Mouse (Mus musculus) liver, adult 2 months (tissue): ENCODE results near the gene Pxmp2. TPM values are rescaled to one million over a fixed set of nuclear protein-coding genes. Genes with fewer than 3 reads are reported as not detected.

ENCODE experiments used
- DNase-seq: peaks from one replicate; pipeline ENCODE4 v3.0.0-alpha.2; 2011; ENCODE audit warnings: low read depth, low spot score; ENCODE audit errors: extremely low read depth
- H3K27ac ChIP-seq: fragments of 200-500 bp; replicated peaks from 2 replicates; pipeline ENCODE4 v1.5.1; 2012; ENCODE audit warnings: low read depth, mild to moderate bottlenecking, control low read depth, inconsistent platforms, low read length; ENCODE audit not compliant: insufficient read depth
- H3K27me3 ChIP-seq: fragments of 200-500 bp; 2 replicates; pipeline ENCODE4 v1.6.1; 2012; ENCODE audit warnings: mild to moderate bottlenecking, moderate library complexity, low read length, inconsistent platforms; ENCODE audit not compliant: control insufficient read depth, insufficient read depth
- H3K36me3 ChIP-seq: fragments of 200-500 bp; 2 replicates; pipeline ENCODE4 v1.6.1; 2012; ENCODE audit warnings: low read length, inconsistent platforms; ENCODE audit not compliant: control insufficient read depth, insufficient read depth
- H3K4me1 ChIP-seq: fragments of 200-500 bp; 2 replicates; pipeline ENCODE4 v1.6.1; 2011; ENCODE audit warnings: low read length; ENCODE audit not compliant: control insufficient read depth, insufficient read depth
- H3K4me3 ChIP-seq: fragments of 200-500 bp; 2 replicates; pipeline ENCODE4 v1.5.1; 2011; ENCODE audit warnings: low read depth, mild to moderate bottlenecking, control low read depth, low read length, moderate library complexity; ENCODE audit not compliant: insufficient read depth
- H3K79me2 ChIP-seq: fragments of 200-500 bp; 2 replicates; pipeline ENCODE4 v1.6.1; 2012; ENCODE audit warnings: inconsistent platforms, mild to moderate bottlenecking, low read length, moderate library complexity; ENCODE audit not compliant: control insufficient read depth, insufficient read depth
- H3K9ac ChIP-seq: fragments of 200-500 bp; 2 replicates; pipeline ENCODE4 v1.6.1; 2012; ENCODE audit warnings: low read depth, mild to moderate bottlenecking, control low read depth, inconsistent platforms, low read length
- CTCF ChIP-seq: fragments of 200-500 bp; IDR thresholded peaks from 2 replicates; pipeline ENCODE4 v1.5.1; 2011; ENCODE audit warnings: low read depth, low read length, control low read depth
- POLR2A ChIP-seq: fragments of 200-500 bp; IDR thresholded peaks from 2 replicates; pipeline ENCODE4 v1.6.1; 2011; ENCODE audit warnings: low read length, control low read depth; ENCODE audit not compliant: insufficient read depth; ENCODE audit errors: extremely low read depth
- WGBS: fragments of 180-500 bp; shearing (Covaris S2); methylation state at CpG from one replicate; pipeline ENCODE4 v1.1.7; 2018; 5-methylcytosine and 5-hydroxymethylcytosine counted together
- polyA plus RNA-seq: library from polyadenylated mRNA; depleted of rRNA; stranded (reverse); fragments of >200 nt; gene quantifications from 2 replicates; pipeline ENCODE4 v1.2.3, GENCODE M21; 2012; rRNA removed
- total RNA-seq: library from RNA; depleted of rRNA; stranded (reverse); fragments of >200 nt; gene quantifications from 2 replicates; pipeline ENCODE4 v1.2.3, GENCODE M21; 2014; rRNA removed

The Pxmp2 gene
- total RNA-seq (238 and 259 TPM in 2 replicates), polyA plus RNA-seq (163 and 206 TPM in 2 replicates)

GRCm38 (mm10) chr5:110285770-110286445 is at the start of gene Pxmp2, which contains the start of gene Pole:
Gene Pxmp2 (minus strand): TSS chr5:110286186.
Gene Pole (plus strand): TSS chr5:110286306.
- H3K4me3 ChIP-seq = peak within 1 kb of the TSS; percentile 92
- H3K9ac ChIP-seq = peak within 1 kb of the TSS; percentile 94
- peak; percentile 74 for DNase-seq
- TF ChIP-seq CTCF (no peak), POLR2A (peak; percentile 74)
- peak within 1 kb of the TSS; percentile 99 for H3K27ac ChIP-seq
- 0 out of 2 replicates have a peak, but pooled peaks cover 4% of the 10 kb centered on the region for H3K4me1 ChIP-seq
- H3K36me3 ChIP-seq = peaks cover 17% of the 10 kb centered on the region
- WGBS = under 1% methylated on average over 59 of the region's 64 CpGs
- H3K79me2 ChIP-seq = no peaks in the 10 kb centered on the region; the same call in 1 of the 2 replicates
- no peaks in the 10 kb centered on the region for H3K27me3 ChIP-seq

- no peak for DNase-seq
- TF ChIP-seq CTCF (no peak), POLR2A (no peak)
- 69% methylated on average over 3 of the region's 3 CpGs for WGBS
- Histone ChIP-seq H3K79me2 (no peaks in the 10 kb centered on the region), H3K4me3 (no peak overlapping the region), H3K36me3 (no peaks in the 10 kb centered on the region), H3K4me1 (no peaks in the 10 kb centered on the region), H3K9ac (no peak overlapping the region), H3K27ac (no peak overlapping the region), H3K27me3 (no peaks in the 10 kb centered on the region)
Observed at GRCm38 (mm10) chr5:110330508-110330907, 44.5 kb upstream of the Pxmp2 start.

- Histone ChIP-seq H3K4me3 (no peak overlapping the region), H3K27me3 (no peaks in the 10 kb centered on the region), H3K9ac (no peak overlapping the region), H3K4me1 (no peaks in the 10 kb centered on the region), H3K27ac (no peak overlapping the region), H3K79me2 (no peaks in the 10 kb centered on the region), H3K36me3 (no peaks in the 10 kb centered on the region)
- 97% methylated on average over 3 of the region's 3 CpGs for WGBS
- DNase-seq = no peak
- TF ChIP-seq CTCF (no peak), POLR2A (no peak)
Observed at GRCm38 (mm10) chr5:110313127-110313526, 27.1 kb upstream of the Pxmp2 start.

GRCm38 (mm10) chr5:110308861-110309260 is 22.9 kb upstream of the Pxmp2 start:
- H3K9ac ChIP-seq = no peak overlapping the region
- WGBS = 96% methylated on average over 7 of the region's 7 CpGs
- no peaks in the 10 kb centered on the region for H3K79me2 ChIP-seq
- TF ChIP-seq CTCF = no peak
- no peak for TF ChIP-seq POLR2A
- no peaks in the 10 kb centered on the region for H3K4me1 ChIP-seq
- H3K4me3 ChIP-seq = no peak overlapping the region
- H3K27ac ChIP-seq = no peak overlapping the region
- no peaks in the 10 kb centered on the region for H3K36me3 ChIP-seq
- no peaks in the 10 kb centered on the region for H3K27me3 ChIP-seq
- no peak for DNase-seq

GRCm38 (mm10) chr5:110300591-110300990 is 14.6 kb upstream of the Pxmp2 start:
- no peak for TF ChIP-seq POLR2A
- TF ChIP-seq CTCF = no peak
- no peaks in the 10 kb centered on the region for H3K27me3 ChIP-seq
- WGBS = 95% methylated on average over 2 of the region's 2 CpGs
- H3K27ac ChIP-seq = no peak overlapping the region
- H3K9ac ChIP-seq = no peak overlapping the region
- no peak for DNase-seq
- no peak overlapping the region for H3K4me3 ChIP-seq
- H3K4me1 ChIP-seq = no peaks in the 10 kb centered on the region
- H3K36me3 ChIP-seq = no peaks in the 10 kb centered on the region
- no peaks in the 10 kb centered on the region for H3K79me2 ChIP-seq

GRCm38 (mm10) chr5:110296637-110297036 is 10.7 kb upstream of the Pxmp2 start:
- H3K27ac ChIP-seq = no peak overlapping the region
- no peak overlapping the region for H3K9ac ChIP-seq
- no peak for DNase-seq
- no peak overlapping the region for H3K4me3 ChIP-seq
- TF ChIP-seq CTCF (no peak), POLR2A (no peak)
- no peaks in the 10 kb centered on the region for H3K27me3 ChIP-seq
- H3K79me2 ChIP-seq = no peaks in the 10 kb centered on the region
- no peaks in the 10 kb centered on the region for H3K4me1 ChIP-seq
- WGBS = 83% methylated on average over 1 of the region's 1 CpGs
- no peaks in the 10 kb centered on the region for H3K36me3 ChIP-seq
